Mouse (Mus musculus) bone marrow macrophage, adult 2 months (primary cell): Measurements from ENCODE around the gene Atcay.

Experiments used
- CTCF ChIP-seq: IDR thresholded peaks from 2 replicates; pipeline ENCODE4 v1.5.1; 2012; ENCODE audit warnings: low read depth, mild to moderate bottlenecking, low read length, moderate library complexity
- POLR2A ChIP-seq: IDR thresholded peaks from 2 replicates; pipeline ENCODE4 v1.6.1; 2012; ENCODE audit warnings: mild to moderate bottlenecking, low read depth, low read length, borderline replicate concordance

DNA sequence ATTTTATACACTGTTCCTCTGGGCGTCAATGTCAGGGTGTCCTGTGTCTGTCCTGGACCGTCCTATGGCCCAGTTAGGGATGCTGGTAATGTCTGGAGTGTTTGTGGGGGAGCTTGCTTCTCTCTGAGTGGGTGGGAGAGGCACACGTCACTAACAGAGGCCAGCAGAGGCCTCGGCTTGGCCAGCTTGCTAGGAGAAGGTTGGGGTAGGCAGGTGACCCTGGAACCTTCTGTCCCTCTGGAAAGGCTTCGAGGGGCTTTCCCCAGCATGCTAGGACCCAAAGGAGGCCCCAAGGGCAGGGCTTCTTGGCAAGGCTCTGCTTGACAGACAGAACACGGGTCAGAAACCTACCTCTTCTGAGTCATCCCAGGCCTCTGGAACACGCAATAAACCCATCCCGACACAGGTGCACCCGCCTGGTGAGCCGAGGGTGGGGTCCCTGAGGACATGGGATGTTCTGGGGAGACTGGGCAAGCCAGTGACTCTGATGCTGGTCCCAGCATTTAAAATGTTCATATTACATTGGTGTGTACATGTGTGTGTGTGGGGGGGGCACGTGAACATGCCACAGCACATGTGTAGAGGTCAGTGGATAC lies 34.1 kb downstream of the Atcay start:
- no peak for TF ChIP-seq CTCF
- TF ChIP-seq POLR2A: no peak
